In the genomic region with DNA sequence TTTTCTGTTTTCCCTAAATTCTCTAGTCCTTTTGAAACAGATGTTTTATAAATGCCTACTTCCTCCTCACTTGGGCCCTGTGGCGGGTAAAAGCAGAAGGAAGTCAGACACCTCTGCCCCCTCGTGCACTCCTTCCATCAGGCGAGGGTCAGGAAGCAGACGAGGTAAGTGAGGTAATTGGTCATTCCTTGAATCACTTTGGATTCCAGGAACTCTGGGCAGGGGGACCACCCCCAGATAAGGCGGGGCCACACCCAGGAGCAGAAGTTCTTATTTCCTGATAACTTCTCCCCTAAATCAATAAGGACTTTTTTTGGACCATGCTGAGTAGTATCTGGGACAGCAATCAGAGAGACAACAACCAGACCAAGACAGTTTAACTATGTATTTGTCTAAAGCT, we compare ENCODE assay signal across 13 mouse cellular contexts. TPM values are rescaled to one million over a fixed set of nuclear protein-coding genes. Genes with fewer than 3 reads are reported as not detected.
DNase-seq lines count a peak whose midpoint lies in the region; ATAC-seq lines count a peak whose summit lies in the region.
"Had no signal": no experiment of that assay in that cellular context is flagged by ENCODE, and none has a peak within 500 bp of the region (broad histone marks: within the 10 kb centered on the region; RNA-seq: fewer than 3 reads in every experiment).

No protein-coding gene starts in this region.

- peak; percentile 53 to 74; a peak in 3 of 4 replicates for ATAC-seq in hematopoietic stem cell, adult 5-6 weeks (replicated peaks in 1 of 2; ENCODE audit: insufficient read depth in 1 of 2, low FRiP score in 2 of 2, low TSS enrichment in 1 of 2, low read depth in 1 of 2, poor library complexity in 2 of 2, severe bottlenecking in 2 of 2)
- ATAC-seq: forebrain, embryonic 16.5 days had no signal

- peak; percentile 11 to 35 for DNase-seq in spleen, postnatal 36 days (ENCODE audit: low spot score in 2 of 2)
- no peak for DNase-seq in spleen, postnatal 4 days (ENCODE audit: low spot score in 2 of 2)
- DNase-seq in lung, postnatal 36 days = peak; percentile 35
- DNase-seq in left cerebral cortex, adult 18-20 months (ENCODE audit: low spot score in 2 of 2) = no peak
- no peak for DNase-seq in neural tube, embryonic 10.5 days (ENCODE audit: extremely low spot score, low spot score)
- DNase-seq in adrenal gland, adult 8-10 months = no peak
- DNase-seq in layer of hippocampus, postnatal 10 days (ENCODE audit: low spot score in 2 of 2) = no peak
- DNase-seq: cerebellum, postnatal 10 days; heart, postnatal 10 days; kidney, postnatal 14 days; thymus, postnatal 36 days had no signal

RNA-seq across cellular contexts. Expression of a gene that starts 36.7 kb away (rescaled TPM):
- 31.4 and 31.8 TPM in 2 replicates for total RNA-seq in hematopoietic stem cell, adult 5-6 weeks (2017)
- 10 to 100 TPM; 20.6 to 21.5 TPM for total RNA-seq in left cerebral cortex, adult 18-20 months (2021)
- 10 to 100 TPM; 13.9 to 26.2 (median 19.9) TPM for total RNA-seq in adrenal gland, adult 8-10 months (2022)
- total RNA-seq in layer of hippocampus, postnatal 10 days (2021) = 10 to 100 TPM; 17.0 to 18.1 TPM

Comparison
In these comparisons a context has a peak if more than half of its experiments do, and no peak if none do; other contexts are left out.
1. DNase-seq: peak in spleen, postnatal 36 days (2 of 2) and lung, postnatal 36 days (single experiment); none in spleen, postnatal 4 days (0 of 2), left cerebral cortex, adult 18-20 months (0 of 2), neural tube, embryonic 10.5 days (single experiment), adrenal gland, adult 8-10 months (single experiment) and layer of hippocampus, postnatal 10 days (0 of 2).